Mouse (Mus musculus) megakaryocyte, embryonic 14.5 days (primary cell): Measurements from ENCODE around the gene Egln1. TPM values are rescaled to one million over a fixed set of nuclear protein-coding genes. Genes with fewer than 3 reads are reported as not detected.
A peak's percentile ranks its signal among the peaks of the same experiment; 100 is the strongest.

ENCODE experiments used
- H3K27me3 ChIP-seq: replicated peaks from 2 replicates; pipeline ENCODE3; 2012; ENCODE audit warnings: inconsistent platforms
- H3K36me3 ChIP-seq: replicated peaks from 2 replicates; pipeline ENCODE3; 2012; ENCODE audit warnings: low read length, inconsistent platforms, mixed read lengths
- H3K4me1 ChIP-seq: 2 replicates; pipeline ENCODE4 v1.6.1; 2012; ENCODE audit warnings: inconsistent platforms
- H3K4me3 ChIP-seq: replicated peaks from 2 replicates; pipeline ENCODE3; 2012; ENCODE audit warnings: moderate library complexity, mild to moderate bottlenecking, inconsistent platforms
- H3K9me3 ChIP-seq: 2 replicates; pipeline ENCODE4 v1.6.1; 2012; ENCODE audit warnings: inconsistent platforms
- FLI1 ChIP-seq: IDR thresholded peaks from 2 replicates; pipeline ENCODE4 v1.6.1; 2012; ENCODE audit warnings: low read length, inconsistent platforms, mixed read lengths
- GATA1 ChIP-seq: IDR thresholded peaks from 3 replicates; pipeline ENCODE4 v1.6.1; 2012; ENCODE audit warnings: mixed read lengths, low read length, inconsistent platforms, borderline replicate concordance
- polyA plus RNA-seq: library from polyadenylated mRNA; stranded (reverse); fragments of >175 nt; gene quantifications from 2 replicates; pipeline ENCODE4 v1.2.3, GENCODE M21; 2012; ENCODE audit warnings: low replicate concordance; ENCODE audit not compliant: insufficient read depth

The Egln1 gene
- polyA plus RNA-seq, result 6.7 and 14.0 TPM in 2 replicates

GRCm38 (mm10) chr8:124949209-124950068 is at the start of gene Egln1:
Gene Egln1, minus strand, starts transcription at chr8:124949324.
- peak within 1 kb of the TSS; percentile 93 for H3K4me3 ChIP-seq
- H3K27me3 ChIP-seq, result peaks cover 9% of the 10 kb centered on the region
- H3K36me3 ChIP-seq, result peaks cover 13% of the 10 kb centered on the region
- no peak for TF ChIP-seq FLI1
- H3K4me1 ChIP-seq, result peaks cover 55% of the 10 kb centered on the region
- no peaks in the 10 kb centered on the region for H3K9me3 ChIP-seq

DNA sequence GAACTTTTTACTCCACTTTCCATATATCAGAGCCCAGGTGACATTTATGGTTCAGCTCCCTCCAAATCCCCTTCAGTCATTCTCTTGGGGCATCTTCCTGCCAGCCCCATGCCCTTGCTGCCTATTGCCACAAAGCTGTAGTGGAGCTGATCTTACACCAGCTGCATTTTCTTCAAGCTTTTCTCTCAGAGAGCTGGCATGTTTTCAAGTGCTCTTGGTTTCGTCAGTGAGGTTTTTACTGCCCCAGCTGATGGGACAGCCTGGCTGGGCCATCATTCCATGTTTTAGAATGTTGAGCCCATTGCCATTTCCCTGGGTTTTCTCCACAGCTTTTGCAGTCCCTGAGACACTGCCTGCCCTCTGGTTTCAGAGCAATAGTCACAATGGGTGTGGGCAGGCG is 46.7 kb upstream of the Egln1 start:
- Histone ChIP-seq H3K27me3 (peaks cover 41% of the 10 kb centered on the region), H3K4me1 (peaks cover 4% of the 10 kb centered on the region; the same call in 1 of the 2 replicates), H3K36me3 (no peaks in the 10 kb centered on the region), H3K4me3 (no peak overlapping the region), H3K9me3 (peaks cover 46% of the 10 kb centered on the region)
- no peak for TF ChIP-seq GATA1
- TF ChIP-seq FLI1, result no peak

GRCm38 (mm10) chr8:124991668-124991926 is 42.5 kb upstream of the Egln1 start:
- H3K4me3 ChIP-seq, result no peak overlapping the region
- H3K27me3 ChIP-seq, result peaks cover 48% of the 10 kb centered on the region
- TF ChIP-seq GATA1, result no peak
- no peak for TF ChIP-seq FLI1
- no peaks in the 10 kb centered on the region for H3K36me3 ChIP-seq
- peaks cover 21% of the 10 kb centered on the region for H3K9me3 ChIP-seq
- H3K4me1 ChIP-seq, result peaks cover 4% of the 10 kb centered on the region; the same call in 1 of the 2 replicates

DNA sequence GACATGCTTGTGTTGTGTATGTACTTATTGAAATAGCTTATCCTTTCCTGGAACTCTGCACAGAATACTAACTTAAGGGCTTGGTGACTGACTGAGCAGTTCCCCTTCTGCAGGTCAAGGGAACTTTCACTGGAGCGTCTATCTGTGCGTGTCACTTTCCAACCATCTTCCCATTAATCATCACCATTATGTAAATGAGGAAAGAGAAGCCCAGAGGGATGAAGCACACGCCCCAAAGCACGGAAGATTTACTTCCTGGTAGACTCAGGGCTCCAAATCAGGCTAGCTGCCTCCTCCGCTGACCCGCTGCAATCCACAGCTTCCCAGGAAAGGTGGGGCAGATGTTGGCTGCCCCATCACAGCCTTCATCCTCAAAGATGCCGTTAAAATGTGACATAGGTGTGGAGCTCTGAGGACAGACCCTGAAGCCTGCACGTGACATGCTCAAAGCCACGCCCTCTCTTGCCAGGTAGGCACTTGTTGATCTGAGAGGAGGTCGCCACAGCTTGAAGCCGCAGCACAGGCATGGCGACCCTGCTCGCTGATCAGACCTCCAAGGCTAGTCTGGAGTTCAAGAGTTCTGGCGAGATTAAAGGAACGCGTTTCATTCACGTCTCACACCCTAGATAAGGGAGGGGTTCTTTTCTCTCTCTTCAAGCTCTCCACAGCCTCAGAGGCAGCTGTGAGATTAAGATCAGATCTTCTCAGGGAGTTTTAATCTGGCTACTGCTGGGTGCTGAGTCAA is 42.0 kb upstream of the Egln1 start:
- Histone ChIP-seq H3K4me3 (no peak overlapping the region), H3K9me3 (peaks cover 16% of the 10 kb centered on the region), H3K36me3 (no peaks in the 10 kb centered on the region), H3K4me1 (peaks cover 4% of the 10 kb centered on the region; the same call in 1 of the 2 replicates), H3K27me3 (peaks cover 53% of the 10 kb centered on the region)
- TF ChIP-seq FLI1 (no peak), GATA1 (no peak)

DNA sequence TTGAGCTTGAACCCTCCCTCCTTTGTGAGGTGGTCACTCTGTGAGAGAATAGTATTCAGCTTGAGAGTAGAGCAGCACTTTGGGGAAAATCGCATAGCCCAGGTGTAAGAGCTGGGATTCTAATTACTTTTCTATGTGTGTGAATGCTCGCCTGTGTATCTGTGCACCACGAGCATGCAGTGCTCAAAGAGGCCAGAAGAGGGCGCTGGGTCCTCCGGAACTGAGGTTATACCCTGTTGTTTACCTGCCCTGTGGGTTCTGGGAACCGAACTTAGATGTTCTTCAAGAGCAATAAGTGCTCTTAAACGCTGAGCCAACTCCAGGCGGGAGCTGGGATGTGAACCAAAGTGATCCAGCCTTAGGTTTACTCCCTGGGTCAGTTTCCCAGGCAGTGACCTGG is 31.7 kb upstream of the Egln1 start:
- H3K4me1 ChIP-seq, result 0 out of 2 replicates have a peak, but pooled peaks cover 2% of the 10 kb centered on the region
- no peak overlapping the region for H3K4me3 ChIP-seq
- H3K27me3 ChIP-seq, result peaks cover 16% of the 10 kb centered on the region
- no peak for TF ChIP-seq GATA1
- TF ChIP-seq FLI1, result no peak
- H3K9me3 ChIP-seq, result peaks cover 26% of the 10 kb centered on the region
- H3K36me3 ChIP-seq, result no peaks in the 10 kb centered on the region

DNA sequence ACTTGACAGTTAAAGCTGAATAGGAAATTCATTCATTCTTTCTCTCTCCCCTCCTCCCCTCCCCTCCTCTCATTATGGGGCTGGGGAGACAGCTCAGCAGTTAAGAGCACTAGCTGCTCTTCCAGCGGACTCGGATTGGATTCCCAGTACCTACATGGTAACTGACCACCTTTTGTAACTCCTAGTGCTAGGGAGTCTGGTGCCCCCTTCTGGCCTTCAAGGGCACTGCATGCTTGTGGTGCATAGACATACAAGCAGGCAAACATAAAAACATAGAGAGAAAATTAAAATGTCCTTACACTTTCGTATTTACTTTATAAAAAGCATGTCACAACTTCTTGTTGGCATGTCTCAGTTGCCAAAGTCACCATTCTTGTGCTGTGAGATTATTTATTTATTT is 30.9 kb upstream of the Egln1 start:
- Histone ChIP-seq H3K4me1 (0 out of 2 replicates have a peak, but pooled peaks cover 2% of the 10 kb centered on the region), H3K27me3 (peaks cover 11% of the 10 kb centered on the region), H3K36me3 (no peaks in the 10 kb centered on the region), H3K9me3 (peaks cover 22% of the 10 kb centered on the region), H3K4me3 (no peak overlapping the region)
- TF ChIP-seq FLI1 (no peak), GATA1 (no peak)

- Histone ChIP-seq H3K27me3 (peaks cover 4% of the 10 kb centered on the region), H3K4me3 (no peak overlapping the region), H3K36me3 (no peaks in the 10 kb centered on the region), H3K4me1 (0 out of 2 replicates have a peak, but pooled peaks cover 2% of the 10 kb centered on the region), H3K9me3 (peaks cover 21% of the 10 kb centered on the region)
- TF ChIP-seq FLI1 (no peak), GATA1 (no peak)
Measured at GRCm38 (mm10) chr8:124978026-124978425, 28.9 kb upstream of the Egln1 start.

DNA sequence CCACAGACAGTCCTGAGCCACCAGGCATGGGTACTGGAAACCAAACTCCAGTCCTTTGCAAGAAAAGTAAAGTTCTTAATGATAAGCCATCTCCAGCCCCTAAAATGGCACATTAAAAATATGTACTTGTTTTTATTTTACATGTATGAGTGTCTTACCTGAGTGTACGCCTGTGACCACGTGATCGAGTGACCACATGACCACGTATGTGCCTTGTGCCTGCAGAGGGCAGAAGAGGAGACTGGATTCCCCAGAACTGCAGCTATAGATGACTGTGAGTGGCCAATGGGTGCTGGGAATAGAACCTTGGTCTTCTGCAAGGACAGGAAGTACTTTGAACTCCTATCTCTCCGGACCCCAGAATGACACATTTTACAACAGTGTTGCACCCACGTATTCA is 27.1 kb upstream of the Egln1 start:
- Histone ChIP-seq H3K36me3 (no peaks in the 10 kb centered on the region), H3K4me1 (0 out of 2 replicates have a peak, but pooled peaks cover 2% of the 10 kb centered on the region), H3K9me3 (peaks cover 36% of the 10 kb centered on the region), H3K4me3 (no peak overlapping the region), H3K27me3 (peaks cover 5% of the 10 kb centered on the region)
- no peak for TF ChIP-seq FLI1
- TF ChIP-seq GATA1, result no peak

- Histone ChIP-seq H3K36me3 (no peaks in the 10 kb centered on the region), H3K4me1 (no peaks in the 10 kb centered on the region), H3K9me3 (peaks cover 23% of the 10 kb centered on the region), H3K4me3 (no peak overlapping the region), H3K27me3 (peaks cover 12% of the 10 kb centered on the region)
- TF ChIP-seq GATA1 (no peak), FLI1 (no peak)
Measured at GRCm38 (mm10) chr8:124974254-124974653, 25.1 kb upstream of the Egln1 start.

GRCm38 (mm10) chr8:124973221-124973620 is 24.1 kb upstream of the Egln1 start:
- TF ChIP-seq FLI1, result no peak
- no peak for TF ChIP-seq GATA1
- Histone ChIP-seq H3K4me1 (no peaks in the 10 kb centered on the region), H3K36me3 (no peaks in the 10 kb centered on the region), H3K9me3 (peaks cover 23% of the 10 kb centered on the region), H3K4me3 (no peak overlapping the region), H3K27me3 (peaks cover 21% of the 10 kb centered on the region)
